Mouse (Mus musculus) lung, postnatal 25 days (tissue): ENCODE results near the gene Plce1.
"Not testable (repeated sequence)": the region's sequence is repeated elsewhere in the genome, so short reads cannot be mapped to it uniquely, and the experiment has no call there.

ENCODE experiments used
- DNase-seq: peaks from one replicate; pipeline ENCODE4 v3.0.0; 2022; ENCODE audit warnings: low spot score

The Plce1 gene

GRCm38 (mm10) chr19:38639050-38639449 lies 158.1 kb downstream of the Plce1 start:
- no peak for DNase-seq

- peak; percentile 29 for DNase-seq
Observed at GRCm38 (mm10) chr19:38639805-38640204, 158.9 kb downstream of the Plce1 start.

GRCm38 (mm10) chr19:38642515-38642914 lies 161.6 kb downstream of the Plce1 start:
- DNase-seq: not testable (repeated sequence)

GRCm38 (mm10) chr19:38644871-38645595 lies 164.1 kb downstream of the Plce1 start:
- peak; percentile 21 for DNase-seq

GRCm38 (mm10) chr19:38657980-38658379 lies 177.1 kb downstream of the Plce1 start:
- DNase-seq: peak; percentile 19

GRCm38 (mm10) chr19:38665398-38665797 lies 184.5 kb downstream of the Plce1 start:
- no peak for DNase-seq

- DNase-seq: no peak
Observed at GRCm38 (mm10) chr19:38672015-38672600, 191.2 kb downstream of the Plce1 start.

- DNase-seq: no peak
Observed at GRCm38 (mm10) chr19:38673936-38674335, 193.0 kb downstream of the Plce1 start.

- no peak for DNase-seq
Observed at GRCm38 (mm10) chr19:38678655-38679054, 197.7 kb downstream of the Plce1 start.

- DNase-seq: no peak
Observed at GRCm38 (mm10) chr19:38679520-38679919, 198.6 kb downstream of the Plce1 start.

- no peak for DNase-seq
Observed at GRCm38 (mm10) chr19:38687326-38687725, 206.4 kb downstream of the Plce1 start.

- DNase-seq: no peak
Observed at GRCm38 (mm10) chr19:38688741-38689507, 208.0 kb downstream of the Plce1 start.

- DNase-seq: no peak
Observed at GRCm38 (mm10) chr19:38690276-38690675, 209.4 kb downstream of the Plce1 start.

GRCm38 (mm10) chr19:38691533-38691932 lies 210.6 kb downstream of the Plce1 start:
- DNase-seq: no peak

- DNase-seq: no peak
Observed at GRCm38 (mm10) chr19:38693331-38693730, 212.4 kb downstream of the Plce1 start.

GRCm38 (mm10) chr19:38693769-38694168 lies 212.9 kb downstream of the Plce1 start:
- no peak for DNase-seq

GRCm38 (mm10) chr19:38701776-38702175 lies 220.9 kb downstream of the Plce1 start:
- DNase-seq: no peak

GRCm38 (mm10) chr19:38704742-38705141 lies 223.8 kb downstream of the Plce1 start:
- DNase-seq: no peak

GRCm38 (mm10) chr19:38705244-38705643 lies 224.3 kb downstream of the Plce1 start:
- DNase-seq: no peak

GRCm38 (mm10) chr19:38706449-38706848 lies 225.5 kb downstream of the Plce1 start:
- DNase-seq: no peak

GRCm38 (mm10) chr19:38709376-38709775 lies 228.5 kb downstream of the Plce1 start:
- DNase-seq: no peak

GRCm38 (mm10) chr19:38721808-38722207 lies 240.9 kb downstream of the Plce1 start:
- no peak for DNase-seq

- DNase-seq: no peak
Observed at GRCm38 (mm10) chr19:38722982-38723381, 242.1 kb downstream of the Plce1 start.
